Mouse (Mus musculus): ENCODE results near the gene Mtx1. TPM values are rescaled to one million over a fixed set of nuclear protein-coding genes. Genes with fewer than 3 reads are reported as not detected.

The Mtx1 gene
- polyA plus RNA-seq, 1 experiment, result 458 TPM

DNA sequence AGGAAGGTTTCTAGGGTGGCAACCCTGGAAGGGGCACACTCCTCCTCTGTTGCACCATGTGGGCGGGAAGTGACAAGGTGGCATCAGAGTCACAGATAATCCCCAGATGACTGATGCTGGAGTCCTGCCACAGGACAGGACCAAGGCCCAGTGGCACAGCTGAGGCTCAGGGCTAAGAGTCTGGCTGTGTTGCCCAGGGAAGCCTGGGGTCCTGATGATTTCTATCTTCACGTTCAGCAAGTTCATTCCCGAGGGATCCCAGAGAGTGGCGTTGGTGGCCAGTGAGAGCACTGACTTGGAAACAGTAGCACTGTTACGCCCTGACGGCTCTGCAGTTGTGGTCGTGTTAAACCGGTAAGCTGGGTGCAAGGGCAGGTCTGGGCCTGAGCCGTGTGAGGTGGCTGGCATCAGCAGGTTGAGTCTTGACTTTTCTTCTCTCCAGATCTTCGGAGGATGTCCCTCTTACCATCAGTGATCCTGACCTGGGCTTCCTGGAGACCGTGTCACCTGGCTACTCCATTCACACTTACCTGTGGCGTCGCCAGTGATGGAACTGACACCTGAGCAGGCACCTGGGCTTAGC, 18.7 kb downstream of the Mtx1 start:
- TF ChIP-seq GATA1 (IDR thresholded peaks at IDR 0.05; ENCODE audit: low read length), result no peak

DNA sequence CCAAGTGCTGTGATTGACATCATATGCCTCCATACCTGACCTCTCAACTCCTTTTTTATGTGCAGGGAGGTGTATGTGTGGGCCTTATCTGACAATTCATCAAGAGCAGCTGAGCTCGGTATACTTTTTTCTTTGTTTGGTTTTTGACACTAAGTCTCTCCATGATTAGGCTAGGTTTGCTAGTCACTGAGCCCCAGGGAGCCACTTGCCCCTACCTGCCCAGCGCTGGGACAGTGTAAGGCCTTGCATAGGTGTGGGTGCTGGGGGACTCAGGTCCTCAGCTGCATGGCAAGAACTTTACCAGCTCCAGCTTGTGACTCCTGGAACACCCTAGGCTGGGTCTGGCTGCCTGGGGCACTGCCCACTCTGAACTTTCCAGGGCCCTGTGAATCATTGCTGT, 20.2 kb downstream of the Mtx1 start:
- TF ChIP-seq GATA1 (IDR thresholded peaks at IDR 0.05; ENCODE audit: low read length), result no peak

- TF ChIP-seq GATA1 (IDR thresholded peaks at IDR 0.05; ENCODE audit: low read length), result no peak
Measured at GRCm38 (mm10) chr3:89206079-89206478, 20.8 kb downstream of the Mtx1 start.

- no peak for TF ChIP-seq GATA1 (IDR thresholded peaks at IDR 0.05; ENCODE audit: low read length)
Measured at GRCm38 (mm10) chr3:89203142-89203514, 23.8 kb downstream of the Mtx1 start.

DNA sequence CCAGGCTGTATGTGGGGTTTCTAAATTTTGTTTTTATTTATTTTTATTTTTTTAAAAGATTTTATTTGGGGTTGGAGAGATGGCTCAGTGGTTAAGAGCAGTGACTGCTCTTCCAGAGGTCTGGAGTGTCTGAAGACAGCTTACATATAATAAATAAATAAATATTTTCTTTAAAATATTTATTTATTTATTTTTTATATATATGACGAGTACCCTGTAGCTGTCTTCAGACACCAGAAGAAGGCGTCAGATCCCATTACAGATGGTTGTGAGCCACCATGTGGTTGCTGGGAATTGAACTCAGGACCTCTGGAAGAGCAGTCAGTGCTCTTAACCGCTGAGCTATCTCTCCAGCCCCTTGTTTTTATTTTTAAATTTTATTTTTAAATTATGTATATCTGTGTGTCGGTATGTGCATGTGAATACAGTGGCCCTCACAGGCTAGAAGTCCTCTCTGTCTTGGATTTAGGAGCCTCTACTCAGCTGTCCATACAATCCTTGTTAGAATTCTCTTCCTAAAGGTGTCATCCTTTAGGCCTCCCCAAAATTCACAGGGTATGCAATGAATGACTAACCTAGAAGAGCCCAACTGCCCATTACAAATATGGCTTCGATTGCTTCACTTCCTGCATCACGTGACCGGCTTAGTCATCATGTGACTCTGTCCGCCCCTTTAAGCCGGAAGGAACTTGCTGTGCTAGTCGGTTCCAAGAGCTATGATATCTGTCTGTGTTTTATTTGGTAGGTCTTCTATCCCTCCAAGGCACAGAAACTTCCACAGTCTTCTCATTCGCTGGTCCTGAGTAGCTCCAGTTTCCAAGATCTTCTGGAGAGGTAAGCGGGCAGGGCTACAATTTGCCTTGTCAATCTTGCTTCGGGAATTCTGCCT, 24.4 kb downstream of the Mtx1 start, which contains the start of gene Gba:
Gene Gba (plus strand): TSS at position 676 of the 889 bp plus-strand sequence.
- TF ChIP-seq GATA1 (IDR thresholded peaks at IDR 0.05; ENCODE audit: low read length), result no peak

- no peak for TF ChIP-seq GATA1 (IDR thresholded peaks at IDR 0.05; ENCODE audit: low read length)
Measured at GRCm38 (mm10) chr3:89199839-89200238, 27.0 kb downstream of the Mtx1 start.

GRCm38 (mm10) chr3:89195979-89196877, 30.7 kb downstream of the Mtx1 start:
- TF ChIP-seq GATA1 (IDR thresholded peaks at IDR 0.05; ENCODE audit: low read length), result no peak

- TF ChIP-seq GATA1 (IDR thresholded peaks at IDR 0.05; ENCODE audit: low read length), result no peak
Measured at GRCm38 (mm10) chr3:89193853-89194252, 33.0 kb downstream of the Mtx1 start.

GRCm38 (mm10) chr3:89193351-89193750, 33.5 kb downstream of the Mtx1 start:
- no peak for TF ChIP-seq GATA1 (IDR thresholded peaks at IDR 0.05; ENCODE audit: low read length)

DNA sequence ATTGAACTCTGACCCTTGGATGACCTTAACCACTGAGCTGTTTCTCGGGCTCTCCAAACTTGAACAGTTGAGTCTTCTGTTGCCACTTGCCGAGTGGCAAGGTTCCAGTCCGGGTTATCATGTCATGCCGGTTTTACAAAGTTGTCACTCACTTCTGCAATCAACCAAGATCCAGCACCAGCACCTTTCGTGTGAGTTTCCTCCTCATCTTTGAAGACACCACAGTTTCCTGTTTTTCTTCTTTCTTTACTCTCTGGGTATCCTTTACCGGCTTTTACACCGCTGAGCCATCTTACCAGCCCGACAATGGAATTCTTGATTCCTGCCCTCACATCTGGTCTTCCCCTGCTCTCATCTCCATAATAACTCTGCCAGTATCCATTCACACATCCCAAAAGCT, 36.5 kb downstream of the Mtx1 start:
- TF ChIP-seq GATA1 (IDR thresholded peaks at IDR 0.05; ENCODE audit: low read length), result no peak

- no peak for TF ChIP-seq GATA1 (IDR thresholded peaks at IDR 0.05; ENCODE audit: low read length)
Measured at GRCm38 (mm10) chr3:89188478-89188875, 38.4 kb downstream of the Mtx1 start.

DNA sequence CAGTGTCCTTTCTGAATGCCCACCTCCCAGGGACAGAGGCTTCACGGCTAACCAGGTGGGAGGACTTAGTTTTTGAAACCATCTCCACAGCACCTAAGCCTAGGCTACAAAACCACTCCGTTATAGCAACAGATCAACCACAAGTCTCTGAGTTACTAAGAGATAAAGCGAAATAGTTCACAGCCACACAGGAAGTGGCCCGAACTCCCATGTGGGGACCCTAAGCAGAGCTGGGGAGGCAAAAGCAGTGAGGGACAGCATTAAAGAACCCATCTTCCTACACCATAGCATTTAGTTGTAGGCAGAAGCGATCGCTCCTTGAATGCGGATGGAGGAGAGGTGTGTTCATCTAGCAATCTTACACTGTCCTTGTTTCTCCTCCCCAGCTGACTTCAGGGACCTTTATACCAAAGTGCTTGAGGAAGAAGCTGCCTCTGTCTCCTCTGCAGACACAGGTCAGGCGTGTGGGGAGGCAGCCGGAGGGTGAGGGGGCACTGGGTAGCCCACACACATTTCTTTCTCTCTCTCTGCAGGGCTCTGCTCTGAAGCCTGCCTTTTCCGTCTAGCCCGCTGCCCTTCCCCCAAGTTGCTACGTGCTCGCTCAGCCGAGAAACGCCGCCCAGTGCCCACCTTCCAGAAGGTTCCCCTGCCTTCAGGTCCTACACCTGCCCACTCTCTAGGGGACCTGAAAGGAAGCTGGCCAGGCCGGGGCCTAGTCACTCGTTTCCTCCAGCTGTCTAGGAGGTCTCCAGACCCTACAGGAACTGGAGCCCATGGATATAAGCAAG, 39.0 kb downstream of the Mtx1 start:
- TF ChIP-seq GATA1 (IDR thresholded peaks at IDR 0.05; ENCODE audit: low read length), result no peak

GRCm38 (mm10) chr3:89187197-89187596, 39.7 kb downstream of the Mtx1 start:
- no peak for TF ChIP-seq GATA1 (IDR thresholded peaks at IDR 0.05; ENCODE audit: low read length)

GRCm38 (mm10) chr3:89183959-89184315, 43.0 kb downstream of the Mtx1 start:
- TF ChIP-seq GATA1 (IDR thresholded peaks at IDR 0.05; ENCODE audit: low read length), result no peak
